Mouse (Mus musculus): ENCODE measurements at regions not wholly inside any gene's neighbourhood (a gene's known extent, or its start where the extent isn't known, plus 50 kb on each side); places are given as distances from the start of the nearest gene placed in this dataset.

DNA sequence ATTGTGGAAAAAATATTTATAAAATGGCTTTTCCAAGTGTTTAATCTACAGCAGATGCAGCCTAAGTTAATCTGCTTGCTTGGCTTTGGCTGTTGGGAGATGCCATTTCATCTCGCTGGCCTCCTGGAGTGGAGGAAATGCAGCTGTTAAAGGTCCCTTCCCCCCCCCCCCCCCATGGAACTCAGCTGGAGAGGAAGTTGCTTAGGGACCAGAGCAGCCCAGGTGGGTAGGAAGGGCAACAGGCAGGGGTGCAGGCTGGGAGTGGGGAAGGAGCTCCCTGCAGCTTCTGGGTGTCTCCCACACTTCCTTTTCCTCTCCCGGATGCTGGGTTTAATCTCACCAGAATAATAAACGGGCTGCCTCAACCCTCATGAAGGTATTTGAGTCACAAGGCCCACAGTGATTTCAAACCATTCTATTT lies 104.0 kb upstream of the Pmepa1 start:
- no peaks in the 10 kb centered on the region for H3K9me3 ChIP-seq (replicated peaks; ENCODE audit: control insufficient read depth, low read length)
- H3K27ac ChIP-seq (ENCODE audit: low read length), result peak overlapping the region; percentile 72
- H3K4me1 ChIP-seq (ENCODE audit: control insufficient read depth, insufficient read depth, low read length), result peaks cover 29% of the 10 kb centered on the region
- H3K27me3 ChIP-seq (ENCODE audit: control insufficient read depth, insufficient read depth, low read length), result no peaks in the 10 kb centered on the region
- no peak overlapping the region for H3K4me3 ChIP-seq (replicated peaks; ENCODE audit: low read length)
- H3K9ac ChIP-seq (ENCODE audit: low read length), result no peak overlapping the region
- peak; percentile 57; the same call in 1 of the 2 replicates for ATAC-seq (ENCODE audit: insufficient read depth, low FRiP score)
- H3K4me2 ChIP-seq (ENCODE audit: low read depth, low read length), result no peak overlapping the region
- 31% methylated on average over 3 of the region's 3 CpGs for WGBS
- no peaks in the 10 kb centered on the region for H3K36me3 ChIP-seq (ENCODE audit: control insufficient read depth, insufficient read depth, low read length)

DNA sequence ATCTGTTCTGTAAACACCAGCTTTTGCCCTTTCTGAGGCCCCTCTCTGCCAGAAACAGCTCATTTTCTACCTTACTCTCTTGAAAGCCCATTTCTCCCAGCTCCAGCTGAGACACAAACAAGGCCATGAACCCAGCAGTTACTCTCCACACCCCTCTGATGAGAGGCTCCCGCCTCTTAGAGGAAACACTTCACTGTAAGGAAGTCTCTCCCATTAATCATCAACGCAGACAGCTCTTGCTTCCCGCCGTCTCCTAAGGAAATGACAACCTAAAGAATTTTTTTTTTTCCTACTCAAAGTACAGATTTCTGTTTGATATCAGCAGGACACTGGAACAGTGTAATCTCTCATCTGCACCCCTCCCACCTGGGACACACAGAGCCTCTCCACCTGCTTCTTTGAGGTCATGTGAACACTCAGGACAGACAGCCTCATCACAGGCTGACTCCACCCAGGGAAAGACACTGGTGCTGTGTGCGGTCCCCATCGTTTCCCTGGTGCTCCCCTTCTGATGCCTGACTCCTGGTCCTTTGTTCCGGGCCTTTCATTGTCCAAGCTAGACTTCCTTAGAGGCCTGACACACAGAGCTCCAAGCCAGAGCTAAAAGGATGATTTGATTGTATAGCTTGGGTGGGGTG lies 106.0 kb upstream of the Pmepa1 start:
- Histone ChIP-seq H3K36me3 (ENCODE audit: control insufficient read depth, insufficient read depth, low read length) (no peaks in the 10 kb centered on the region), H3K4me2 (ENCODE audit: low read depth, low read length) (no peak overlapping the region), H3K27ac (ENCODE audit: low read length) (peak overlapping the region; percentile 64), H3K9me3 (replicated peaks; ENCODE audit: control insufficient read depth, low read length) (no peaks in the 10 kb centered on the region), H3K4me1 (ENCODE audit: control insufficient read depth, insufficient read depth, low read length) (peaks cover 33% of the 10 kb centered on the region), H3K4me3 (replicated peaks; ENCODE audit: low read length) (no peak overlapping the region), H3K27me3 (ENCODE audit: control insufficient read depth, insufficient read depth, low read length) (no peaks in the 10 kb centered on the region), H3K9ac (ENCODE audit: low read length) (peak overlapping the region; percentile 32; the same call in 1 of the 2 replicates)
- ATAC-seq (ENCODE audit: insufficient read depth, low FRiP score), result no peak
- WGBS, result 22% methylated on average over 7 of the region's 7 CpGs

DNA sequence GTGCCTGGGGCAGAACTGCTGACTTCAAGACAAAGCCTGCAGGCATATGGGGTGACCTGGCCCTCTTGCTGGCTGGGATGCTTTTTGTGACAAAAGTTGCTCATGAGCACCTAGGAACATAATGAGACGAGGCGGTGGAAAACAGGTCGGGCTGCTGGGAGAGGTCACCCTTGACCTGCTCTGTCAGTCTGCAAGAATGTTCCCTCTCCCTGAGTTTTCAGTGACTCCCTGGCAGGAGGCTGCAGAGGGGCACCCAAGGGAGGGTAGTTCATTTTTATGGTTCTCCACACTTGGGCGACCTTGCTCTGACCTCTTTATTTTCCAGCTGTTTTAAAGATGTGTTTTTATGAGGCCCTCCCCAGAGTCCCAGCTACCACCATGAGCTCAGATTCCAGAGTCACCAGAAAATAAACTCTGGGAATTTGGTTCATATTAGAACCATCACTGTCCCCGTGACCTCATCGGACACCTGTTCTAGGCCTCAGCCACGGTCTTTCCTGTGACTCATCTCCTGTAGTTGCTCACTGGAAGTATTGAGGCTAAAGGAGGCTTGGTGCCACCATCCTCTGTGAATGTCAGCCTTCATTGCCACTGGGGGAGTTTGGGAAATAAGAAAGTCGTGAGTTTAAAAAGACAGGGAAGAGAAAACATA lies 108.7 kb upstream of the Pmepa1 start:
- Histone ChIP-seq H3K9me3 (replicated peaks; ENCODE audit: control insufficient read depth, low read length) (no peaks in the 10 kb centered on the region), H3K4me3 (replicated peaks; ENCODE audit: low read length) (no peak overlapping the region), H3K9ac (ENCODE audit: low read length) (no peak overlapping the region), H3K36me3 (ENCODE audit: control insufficient read depth, insufficient read depth, low read length) (no peaks in the 10 kb centered on the region), H3K27ac (ENCODE audit: low read length) (no peak overlapping the region; the same call in 1 of the 2 replicates), H3K27me3 (ENCODE audit: control insufficient read depth, insufficient read depth, low read length) (no peaks in the 10 kb centered on the region), H3K4me1 (ENCODE audit: control insufficient read depth, insufficient read depth, low read length) (peaks cover 22% of the 10 kb centered on the region), H3K4me2 (ENCODE audit: low read depth, low read length) (no peak overlapping the region)
- ATAC-seq (ENCODE audit: insufficient read depth, low FRiP score), result no peak
- WGBS, result 69% methylated on average over 8 of the region's 8 CpGs

DNA sequence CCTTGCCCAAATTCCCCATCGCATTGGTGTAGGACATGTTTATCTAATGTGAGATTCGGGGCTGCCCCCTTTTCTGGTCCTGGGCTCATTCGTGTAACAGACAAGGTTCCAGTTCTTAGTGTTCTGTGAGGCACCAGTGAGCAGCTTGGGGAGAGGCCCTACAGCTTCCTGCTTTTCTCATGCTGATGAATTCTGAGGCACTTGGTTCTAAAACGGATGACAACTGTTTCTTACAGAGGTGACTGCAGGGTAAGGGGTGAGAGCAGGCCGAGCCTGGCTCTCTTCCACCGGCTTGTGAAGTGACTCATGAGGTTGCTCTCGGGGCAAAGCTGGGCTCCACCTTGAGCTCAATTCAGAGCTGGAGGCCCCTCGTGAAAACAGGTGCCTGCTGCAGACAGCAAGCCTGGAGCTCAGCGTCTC lies 109.4 kb upstream of the Pmepa1 start:
- Histone ChIP-seq H3K4me3 (replicated peaks; ENCODE audit: low read length) (no peak overlapping the region), H3K9me3 (replicated peaks; ENCODE audit: control insufficient read depth, low read length) (no peaks in the 10 kb centered on the region), H3K36me3 (ENCODE audit: control insufficient read depth, insufficient read depth, low read length) (no peaks in the 10 kb centered on the region), H3K27me3 (ENCODE audit: control insufficient read depth, insufficient read depth, low read length) (no peaks in the 10 kb centered on the region), H3K4me1 (ENCODE audit: control insufficient read depth, insufficient read depth, low read length) (peaks cover 19% of the 10 kb centered on the region), H3K4me2 (ENCODE audit: low read depth, low read length) (no peak overlapping the region), H3K9ac (ENCODE audit: low read length) (no peak overlapping the region), H3K27ac (ENCODE audit: low read length) (no peak overlapping the region; the same call in 1 of the 2 replicates)
- no peak for ATAC-seq (ENCODE audit: insufficient read depth, low FRiP score)
- WGBS, result 43% methylated on average over 9 of the region's 9 CpGs

DNA sequence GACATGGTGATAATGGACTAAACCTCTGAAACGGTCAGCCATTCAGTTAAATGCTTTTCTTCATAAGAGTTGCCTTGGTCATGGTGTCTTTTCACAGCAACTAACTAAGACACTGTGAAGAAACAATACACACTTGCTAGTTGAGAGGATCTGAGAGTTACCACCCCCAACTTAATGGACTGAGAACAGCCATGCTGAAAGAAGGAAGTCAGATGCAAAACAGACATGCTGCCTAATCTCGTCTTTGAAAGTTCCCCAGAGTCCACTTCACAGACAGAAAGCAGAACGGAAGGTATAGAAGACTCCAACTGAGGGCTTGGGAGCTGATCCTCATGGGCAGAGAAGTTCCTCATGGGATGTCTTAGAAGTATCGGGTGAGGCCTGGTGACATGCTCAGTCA lies 111.8 kb upstream of the Pmepa1 start:
- Histone ChIP-seq H3K27ac (ENCODE audit: low read length) (no peak overlapping the region), H3K27me3 (ENCODE audit: control insufficient read depth, insufficient read depth, low read length) (no peaks in the 10 kb centered on the region), H3K9me3 (replicated peaks; ENCODE audit: control insufficient read depth, low read length) (no peaks in the 10 kb centered on the region), H3K36me3 (ENCODE audit: control insufficient read depth, insufficient read depth, low read length) (no peaks in the 10 kb centered on the region), H3K4me3 (replicated peaks; ENCODE audit: low read length) (no peak overlapping the region), H3K4me1 (ENCODE audit: control insufficient read depth, insufficient read depth, low read length) (0 out of 2 replicates have a peak, but pooled peaks cover 5% of the 10 kb centered on the region), H3K4me2 (ENCODE audit: low read depth, low read length) (no peak overlapping the region), H3K9ac (ENCODE audit: low read length) (no peak overlapping the region)
- ATAC-seq (ENCODE audit: insufficient read depth, low FRiP score), result no peak
- 78% methylated on average over 4 of the region's 4 CpGs for WGBS

DNA sequence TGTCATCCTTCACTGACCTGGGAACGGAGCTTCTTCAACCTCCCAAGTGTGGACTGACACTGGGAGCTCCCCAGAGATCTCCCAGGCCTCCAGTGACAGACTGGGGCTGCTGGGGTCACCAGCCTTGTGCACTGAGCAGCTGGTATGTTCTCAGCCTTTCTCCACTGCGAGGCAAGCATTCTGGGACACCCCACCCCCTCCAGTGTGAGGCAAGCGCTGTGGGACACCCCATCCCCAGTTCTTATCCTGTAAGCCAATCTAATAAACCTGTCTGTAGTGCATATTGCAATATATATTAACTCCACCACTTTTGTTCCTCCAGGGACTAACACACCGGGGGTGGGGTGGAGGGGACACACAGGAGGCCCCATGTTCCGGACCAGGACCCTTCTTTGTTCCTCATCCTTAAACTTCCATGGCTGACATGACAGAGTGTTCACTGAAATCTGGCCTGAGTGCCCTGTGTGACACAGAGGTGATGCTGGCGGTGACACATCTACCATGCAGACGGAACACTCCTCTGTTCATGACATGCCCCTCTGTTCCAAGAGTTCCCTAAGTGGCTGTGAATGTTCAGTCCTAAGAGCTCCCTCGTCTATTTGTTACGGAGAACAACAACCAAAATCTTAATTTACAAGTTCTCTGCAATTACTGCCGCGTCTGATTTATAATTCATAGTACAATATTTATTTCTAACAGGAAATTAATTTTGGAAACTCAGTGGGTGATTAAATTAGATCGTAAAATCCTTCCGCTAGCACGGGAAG lies 116.4 kb upstream of the Pmepa1 start:
- H3K9me3 ChIP-seq (replicated peaks; ENCODE audit: control insufficient read depth, low read length), result no peaks in the 10 kb centered on the region
- no peak overlapping the region for H3K4me3 ChIP-seq (replicated peaks; ENCODE audit: low read length)
- H3K4me1 ChIP-seq (ENCODE audit: control insufficient read depth, insufficient read depth, low read length), result no peaks in the 10 kb centered on the region
- H3K27me3 ChIP-seq (ENCODE audit: control insufficient read depth, insufficient read depth, low read length), result no peaks in the 10 kb centered on the region
- ATAC-seq (ENCODE audit: insufficient read depth, low FRiP score), result no peak
- H3K4me2 ChIP-seq (ENCODE audit: low read depth, low read length), result no peak overlapping the region
- H3K27ac ChIP-seq (ENCODE audit: low read length), result no peak overlapping the region
- no peak overlapping the region for H3K9ac ChIP-seq (ENCODE audit: low read length)
- no peaks in the 10 kb centered on the region for H3K36me3 ChIP-seq (ENCODE audit: control insufficient read depth, insufficient read depth, low read length)
- 72% methylated on average over 14 of the region's 14 CpGs for WGBS

DNA sequence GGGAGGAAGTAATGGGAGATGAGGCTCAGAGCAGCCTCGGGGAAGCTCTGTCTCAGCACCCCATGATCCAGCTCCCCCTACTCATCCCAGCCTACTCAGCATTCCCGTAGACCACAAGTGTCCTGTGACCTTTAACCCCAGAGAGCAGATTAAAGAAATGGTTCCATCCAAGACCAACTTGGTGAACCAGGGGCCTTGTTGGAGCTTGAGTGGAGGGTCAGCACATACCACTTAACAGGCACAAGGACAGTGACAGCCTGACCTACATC lies 116.9 kb upstream of the Pmepa1 start:
- H3K4me2 ChIP-seq (ENCODE audit: low read depth, low read length), result no peak overlapping the region
- no peaks in the 10 kb centered on the region for H3K4me1 ChIP-seq (ENCODE audit: control insufficient read depth, insufficient read depth, low read length)
- H3K27ac ChIP-seq (ENCODE audit: low read length), result no peak overlapping the region
- no peaks in the 10 kb centered on the region for H3K9me3 ChIP-seq (replicated peaks; ENCODE audit: control insufficient read depth, low read length)
- H3K4me3 ChIP-seq (replicated peaks; ENCODE audit: low read length), result no peak overlapping the region
- no peaks in the 10 kb centered on the region for H3K27me3 ChIP-seq (ENCODE audit: control insufficient read depth, insufficient read depth, low read length)
- H3K36me3 ChIP-seq (ENCODE audit: control insufficient read depth, insufficient read depth, low read length), result no peaks in the 10 kb centered on the region
- no peak for ATAC-seq (ENCODE audit: insufficient read depth, low FRiP score)
- no peak overlapping the region for H3K9ac ChIP-seq (ENCODE audit: low read length)
- WGBS, result 47% methylated on average over 2 of the region's 2 CpGs

DNA sequence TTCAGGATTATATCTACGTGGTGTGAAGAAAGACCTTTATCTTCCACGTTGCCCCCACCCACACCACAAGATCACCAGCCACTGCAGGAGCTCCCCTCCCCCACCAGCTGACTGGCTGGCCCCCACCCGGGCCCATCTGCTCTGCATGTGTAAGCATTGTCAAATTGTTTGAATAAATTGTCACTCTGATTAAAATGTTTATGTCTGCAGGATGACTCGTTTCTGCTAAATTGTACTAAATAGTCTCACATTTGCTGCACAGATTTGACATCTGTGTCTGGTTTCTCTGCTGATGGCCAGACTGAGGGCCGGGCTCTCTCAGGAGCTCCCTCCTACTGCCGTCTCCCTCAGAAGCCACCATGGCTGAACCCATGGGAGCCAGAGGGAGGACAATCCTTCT lies 119.2 kb upstream of the Pmepa1 start:
- 23% methylated on average over 6 of the region's 6 CpGs for WGBS
- Histone ChIP-seq H3K4me3 (replicated peaks; ENCODE audit: low read length) (no peak overlapping the region), H3K4me2 (ENCODE audit: low read depth, low read length) (no peak overlapping the region), H3K9me3 (replicated peaks; ENCODE audit: control insufficient read depth, low read length) (no peaks in the 10 kb centered on the region), H3K36me3 (ENCODE audit: control insufficient read depth, insufficient read depth, low read length) (no peaks in the 10 kb centered on the region), H3K27ac (ENCODE audit: low read length) (no peak overlapping the region), H3K27me3 (ENCODE audit: control insufficient read depth, insufficient read depth, low read length) (no peaks in the 10 kb centered on the region), H3K4me1 (ENCODE audit: control insufficient read depth, insufficient read depth, low read length) (no peaks in the 10 kb centered on the region), H3K9ac (ENCODE audit: low read length) (no peak overlapping the region)
- peak; percentile 73; the same call in 1 of the 2 replicates for ATAC-seq (ENCODE audit: insufficient read depth, low FRiP score)

DNA sequence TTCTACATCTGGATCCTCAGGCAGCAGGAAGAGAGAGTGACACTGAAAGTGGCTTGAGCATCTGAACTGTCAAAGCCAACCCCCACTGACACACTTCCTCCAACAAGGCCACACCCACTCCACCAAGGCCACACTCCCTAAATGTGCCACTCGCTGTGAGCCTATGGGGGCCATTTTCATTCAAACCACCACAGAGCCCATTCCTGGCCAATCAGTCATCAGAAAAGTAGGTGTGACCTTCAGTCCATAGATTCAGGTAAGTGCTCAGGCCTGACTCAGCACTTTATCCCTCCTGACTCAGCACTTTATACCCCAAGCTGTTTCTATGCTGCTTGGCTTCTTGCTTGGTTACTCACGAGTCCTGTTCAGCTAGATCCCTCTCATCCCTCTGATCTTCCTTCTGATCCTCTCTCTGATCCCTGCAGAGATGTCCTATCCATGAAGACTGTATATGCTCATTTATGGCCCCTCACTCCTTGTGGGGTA lies 121.6 kb upstream of the Pmepa1 start:
- H3K36me3 ChIP-seq (ENCODE audit: control insufficient read depth, insufficient read depth, low read length), result no peaks in the 10 kb centered on the region
- no peaks in the 10 kb centered on the region for H3K9me3 ChIP-seq (replicated peaks; ENCODE audit: control insufficient read depth, low read length)
- no peak overlapping the region for H3K4me2 ChIP-seq (ENCODE audit: low read depth, low read length)
- no peaks in the 10 kb centered on the region for H3K27me3 ChIP-seq (ENCODE audit: control insufficient read depth, insufficient read depth, low read length)
- no peaks in the 10 kb centered on the region for H3K4me1 ChIP-seq (ENCODE audit: control insufficient read depth, insufficient read depth, low read length)
- ATAC-seq (ENCODE audit: insufficient read depth, low FRiP score), result no peak
- WGBS, result 90% methylated on average over 2 of the region's 2 CpGs
- no peak overlapping the region for H3K9ac ChIP-seq (ENCODE audit: low read length)
- no peak overlapping the region for H3K27ac ChIP-seq (ENCODE audit: low read length)
- H3K4me3 ChIP-seq (replicated peaks; ENCODE audit: low read length), result no peak overlapping the region

Measured in stomach, embryonic 16.5 days (tissue).